15 mouse cellular contexts compared by ENCODE assay signal in the genomic region with DNA sequence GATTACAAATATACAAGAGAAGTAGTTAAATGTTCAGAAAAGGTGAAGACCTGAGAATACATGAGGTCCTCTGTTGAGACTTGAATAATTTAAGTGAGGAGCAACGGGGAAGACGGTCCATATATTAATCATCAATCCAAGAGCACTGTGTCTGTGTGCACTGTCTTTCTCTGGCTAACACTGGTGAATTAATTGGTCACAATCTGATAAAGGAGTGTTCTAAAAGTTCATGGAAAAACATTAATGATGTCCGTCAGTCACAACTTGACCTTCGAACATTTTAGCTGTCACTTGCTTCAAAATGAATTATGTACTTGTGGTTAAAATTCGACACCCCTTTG. TPM values are rescaled to one million over a fixed set of nuclear protein-coding genes. Genes with fewer than 3 reads are reported as not detected.
DNase-seq lines count a peak whose midpoint lies in the region; ATAC-seq and TF ChIP-seq lines count a peak whose summit lies in the region.
"Had no signal": no experiment of that assay in that cellular context is flagged by ENCODE, and none has a peak within 500 bp of the region (broad histone marks: within the 10 kb centered on the region; RNA-seq: fewer than 3 reads in every experiment).

No protein-coding gene starts in this region.

- H3K9me3 ChIP-seq in lung, embryonic 14.5 days (ENCODE audit: low read depth, low read length) = no peaks in the 10 kb centered on the region
- H3K9me3 ChIP-seq in stomach, embryonic 14.5 days (ENCODE audit: control insufficient read depth, low read depth, low read length) = no peaks in the 10 kb centered on the region
- no peaks in the 10 kb centered on the region for H3K9me3 ChIP-seq in stomach, postnatal 0 days (ENCODE audit: control insufficient read depth, low read length)
- H3K9me3 ChIP-seq in liver, embryonic 16.5 days (replicated peaks; ENCODE audit: control insufficient read depth, low read length) = no peaks in the 10 kb centered on the region
- H3K9me3 ChIP-seq: embryonic facial prominence, embryonic 15.5 days; forebrain, embryonic 15.5 days; heart, embryonic 12.5 days; hindbrain, embryonic 10.5 days had no signal

- no peak for DNase-seq in lung, embryonic 14.5 days
- DNase-seq in lung, postnatal 14 days = no peak
- DNase-seq in stomach, postnatal 0 days (ENCODE audit: low spot score) = no peak
- no peak for DNase-seq in urinary bladder, postnatal 4 days (ENCODE audit: low spot score in 2 of 2)
- no peak for DNase-seq in right cerebral cortex, postnatal 10 days (ENCODE audit: low spot score in 2 of 2)
- DNase-seq in left cerebral cortex, adult 9 months (ENCODE audit: low spot score in 2 of 2) = no peak

- H3K4me2 ChIP-seq in lung, embryonic 14.5 days = peak overlapping the region; percentile 45; the same call in 1 of the 2 replicates
- 0 out of 2 replicates have a peak overlapping the region, but pooled peaks have one; percentile 2 for H3K4me2 ChIP-seq in stomach, embryonic 14.5 days (replicated peaks; ENCODE audit: low read depth, low read length)
- no peak overlapping the region for H3K4me2 ChIP-seq in stomach, postnatal 0 days (replicated peaks; ENCODE audit: low read depth)
- H3K4me2 ChIP-seq in liver, embryonic 16.5 days (ENCODE audit: low read depth, low read length) = 0 out of 2 replicates have a peak overlapping the region, but pooled peaks have one; percentile 18
- H3K4me2 ChIP-seq: embryonic facial prominence, embryonic 15.5 days had no signal

- no peak overlapping the region for H3K27ac ChIP-seq in lung, embryonic 14.5 days (ENCODE audit: low read depth)
- peak overlapping the region; percentile 77 for H3K27ac ChIP-seq in stomach, embryonic 14.5 days (ENCODE audit: low read length)
- no peak overlapping the region for H3K27ac ChIP-seq in stomach, postnatal 0 days (replicated peaks)
- no peak overlapping the region; the same call in 1 of the 2 replicates for H3K27ac ChIP-seq in liver, embryonic 16.5 days (ENCODE audit: low read length)
- H3K27ac ChIP-seq: embryonic facial prominence, embryonic 15.5 days; forebrain, embryonic 15.5 days; hindbrain, embryonic 10.5 days; hindbrain, postnatal 0 days; kidney, postnatal 0 days; left cerebral cortex, adult 2 months had no signal

- no peak overlapping the region for H3K4me3 ChIP-seq in lung, embryonic 14.5 days (ENCODE audit: low read depth, low read length)
- H3K4me3 ChIP-seq in stomach, embryonic 14.5 days (ENCODE audit: low read depth, low read length) = no peak overlapping the region
- no peak overlapping the region for H3K4me3 ChIP-seq in stomach, postnatal 0 days (ENCODE audit: low read depth, low read length)
- H3K4me3 ChIP-seq in liver, embryonic 16.5 days (ENCODE audit: low read depth, low read length) = no peak overlapping the region
- H3K4me3 ChIP-seq: embryonic facial prominence, embryonic 15.5 days; forebrain, embryonic 15.5 days; hindbrain, embryonic 10.5 days; left cerebral cortex, adult 2 months had no signal

- WGBS in lung, embryonic 14.5 days = 43% methylated on average over 5 of the region's 5 CpGs
- 49% methylated on average over 5 of the region's 5 CpGs for WGBS in stomach, embryonic 14.5 days
- 44% methylated on average over 5 of the region's 5 CpGs for WGBS in stomach, postnatal 0 days
- WGBS in liver, embryonic 16.5 days (ENCODE audit: insufficient replicate concordance) = 57% methylated on average over 5 of the region's 5 CpGs

- TF ChIP-seq CTCF in lung, embryonic 14.5 days (IDR thresholded peaks at IDR 0.05; ENCODE audit: low read depth) = no peak
- TF ChIP-seq CTCF in stomach, postnatal 0 days (IDR thresholded peaks at IDR 0.05; ENCODE audit: low read depth) = no peak

- H3K9ac ChIP-seq in lung, embryonic 14.5 days = no peak overlapping the region
- no peak overlapping the region for H3K9ac ChIP-seq in stomach, embryonic 14.5 days (replicated peaks; ENCODE audit: low read depth, low read length)
- H3K9ac ChIP-seq in stomach, postnatal 0 days (ENCODE audit: low read length) = no peak overlapping the region
- H3K9ac ChIP-seq in liver, embryonic 16.5 days (ENCODE audit: low read depth, low read length) = no peak overlapping the region
- H3K9ac ChIP-seq: embryonic facial prominence, embryonic 15.5 days; forebrain, embryonic 15.5 days; heart, embryonic 12.5 days had no signal

- ATAC-seq in lung, embryonic 14.5 days (ENCODE audit: insufficient read depth) = no peak
- ATAC-seq in stomach, embryonic 14.5 days (ENCODE audit: insufficient number of reproducible peaks, insufficient read depth, low FRiP score, low read depth) = 0 out of 2 replicates have a peak, but pooled peaks have one; percentile 15
- ATAC-seq in stomach, postnatal 0 days (ENCODE audit: low FRiP score, low TSS enrichment) = no peak
- no peak for ATAC-seq in liver, embryonic 16.5 days (ENCODE audit: low read depth)

- H3K36me3 ChIP-seq in lung, embryonic 14.5 days (ENCODE audit: insufficient read depth) = no peaks in the 10 kb centered on the region
- no peaks in the 10 kb centered on the region for H3K36me3 ChIP-seq in stomach, embryonic 14.5 days (ENCODE audit: control insufficient read depth, insufficient read depth, low read length)
- no peaks in the 10 kb centered on the region for H3K36me3 ChIP-seq in stomach, postnatal 0 days (ENCODE audit: control insufficient read depth, insufficient read depth, low read length)
- H3K36me3 ChIP-seq in liver, embryonic 16.5 days (ENCODE audit: control insufficient read depth, insufficient read depth) = no peaks in the 10 kb centered on the region
- H3K36me3 ChIP-seq: embryonic facial prominence, embryonic 15.5 days; forebrain, embryonic 15.5 days; heart, embryonic 12.5 days; hindbrain, embryonic 10.5 days had no signal

- H3K27me3 ChIP-seq in lung, embryonic 14.5 days (ENCODE audit: insufficient read depth, low read length) = no peaks in the 10 kb centered on the region
- no peaks in the 10 kb centered on the region for H3K27me3 ChIP-seq in stomach, embryonic 14.5 days (ENCODE audit: control insufficient read depth, insufficient read depth, low read length)
- H3K27me3 ChIP-seq in stomach, postnatal 0 days (ENCODE audit: control insufficient read depth, insufficient read depth, low read length) = no peaks in the 10 kb centered on the region
- H3K27me3 ChIP-seq in liver, embryonic 16.5 days (ENCODE audit: control insufficient read depth, insufficient read depth, low read depth, low read length) = no peaks in the 10 kb centered on the region
- H3K27me3 ChIP-seq: embryonic facial prominence, embryonic 15.5 days; forebrain, embryonic 15.5 days; heart, embryonic 12.5 days had no signal

- peaks cover 3% of the 10 kb centered on the region; the same call in 1 of the 2 replicates for H3K4me1 ChIP-seq in lung, embryonic 14.5 days (ENCODE audit: insufficient read depth)
- no peaks in the 10 kb centered on the region for H3K4me1 ChIP-seq in stomach, embryonic 14.5 days (ENCODE audit: control insufficient read depth, insufficient read depth, low read length)
- H3K4me1 ChIP-seq in stomach, postnatal 0 days (replicated peaks; ENCODE audit: control insufficient read depth, insufficient read depth) = no peaks in the 10 kb centered on the region
- H3K4me1 ChIP-seq in liver, embryonic 16.5 days (ENCODE audit: control insufficient read depth, low read depth, low read length) = peaks cover 3% of the 10 kb centered on the region; the same call in 1 of the 2 replicates
- H3K4me1 ChIP-seq: forebrain, embryonic 15.5 days had no signal

- no peak for TF ChIP-seq EP300 in stomach, postnatal 0 days (optimal IDR thresholded peaks at IDR 0.05)

RNA-seq across cellular contexts. Expression of a gene that starts 8.0 kb away (rescaled TPM):
- 74.6 and 75.3 TPM in 2 replicates for polyA plus RNA-seq in lung, embryonic 14.5 days (2014; fragmentation: Nextera tagmentation; extraction: Ambion mirVana)
- 73.0 and 74.6 TPM in 2 replicates for polyA plus RNA-seq in stomach, embryonic 14.5 days (2014; fragmentation: Nextera tagmentation; extraction: Ambion mirVana)
- 23.5 and 23.9 TPM in 2 replicates for polyA plus RNA-seq in stomach, postnatal 0 days (2015; fragmentation: Nextera tagmentation; extraction: Ambion mirVana)
- 13.0 and 17.3 TPM in 2 replicates for polyA plus RNA-seq in liver, embryonic 16.5 days (2015; fragmentation: Nextera tagmentation; extraction: Ambion mirVana)
